Mouse (Mus musculus) megakaryocyte-erythroid progenitor cell, adult 5-6 weeks (primary cell): ENCODE results near the gene Runx2. TPM values are rescaled to one million over a fixed set of nuclear protein-coding genes. Genes with fewer than 3 reads are reported as not detected.
A peak's percentile ranks its signal among the peaks of the same experiment; 100 is the strongest.

Experiments
- ATAC-seq: replicated peaks from 2 replicates; pipeline ENCODE4 v1.8.0; 2016; ENCODE audit warnings: mild to moderate bottlenecking, inconsistent platforms; ENCODE audit not compliant: severe bottlenecking, poor library complexity, low FRiP score, low TSS enrichment
- total RNA-seq, 2 experiments: library from RNA; stranded (forward) in 1 of 2; stranded (reverse) in 1 of 2; fragments of 200-1000, 215-1000 nt in 1 of 2; fragments of >200 nt in 1 of 2; fragmentation: Nextera tagmentation in 1 of 2; gene quantifications; 2 replicates each; pipeline ENCODE4 v1.2.3; 2014 to 2017

Gene Runx2
- total RNA-seq, 2 experiments from 2014 or later: 0.38 to 4.3 TPM

DNA sequence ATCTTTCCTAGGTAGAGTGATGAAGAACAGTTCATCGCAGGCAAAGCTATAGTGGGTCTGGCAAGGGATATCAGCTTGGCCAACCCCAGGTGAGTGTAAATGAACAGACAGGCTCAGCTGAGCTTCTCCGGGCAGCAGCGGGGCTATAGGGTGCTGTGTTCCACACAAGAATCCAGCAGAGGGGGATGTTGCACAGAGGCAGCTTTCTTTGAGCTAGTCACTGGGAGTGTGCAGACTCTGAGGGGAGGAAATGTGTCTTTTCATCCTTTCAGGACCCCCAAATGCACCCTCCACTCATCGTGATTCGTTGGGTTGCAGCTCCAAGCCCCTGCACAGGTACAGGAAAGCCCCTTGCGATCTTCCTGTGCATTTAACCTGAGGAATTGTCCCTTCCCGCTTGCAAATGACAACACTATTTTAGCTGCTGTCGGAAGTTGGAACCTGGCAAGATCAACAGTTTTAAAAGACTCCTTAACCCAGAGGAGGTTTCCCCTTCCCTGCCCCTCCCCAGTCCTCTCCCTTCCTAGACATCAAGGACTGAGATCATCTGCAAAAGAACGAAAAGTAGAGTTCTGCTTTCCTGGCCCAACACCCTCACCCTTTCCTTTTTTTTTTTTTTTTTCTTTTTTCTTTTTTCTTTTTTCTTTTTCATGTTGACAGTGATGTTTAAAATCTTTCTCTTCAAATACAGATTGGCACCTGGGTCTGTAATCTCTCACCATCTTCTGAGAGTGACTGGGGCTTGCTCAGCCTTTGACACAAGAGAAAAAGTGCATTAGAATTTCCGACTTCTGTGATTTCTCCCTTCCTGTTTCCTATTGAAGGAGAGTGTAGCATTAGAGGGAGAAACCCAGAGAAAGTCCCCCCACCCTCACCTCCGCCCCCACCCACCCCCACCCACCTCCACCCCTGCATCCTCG is 358.7 kb downstream of the Runx2 start:
- peak; percentile 82 for ATAC-seq

GRCm38 (mm10) chr17:44449915-44450471 is 364.6 kb downstream of the Runx2 start:
- no peak for ATAC-seq

Other genes with a start within 250 kb of the Runx2 start
- 14.7 and 21.5 TPM in 2 replicates for gene Supt3, start 37.6 kb downstream of the Runx2 start, total RNA-seq (2014; fragmentation: Nextera tagmentation)
- gene Supt3, start 37.6 kb downstream of the Runx2 start, total RNA-seq (2017): 6.6 and 11.8 TPM in 2 replicates